Mouse (Mus musculus): ENCODE data around the gene Tm4sf1.

Gene Tm4sf1

DNA sequence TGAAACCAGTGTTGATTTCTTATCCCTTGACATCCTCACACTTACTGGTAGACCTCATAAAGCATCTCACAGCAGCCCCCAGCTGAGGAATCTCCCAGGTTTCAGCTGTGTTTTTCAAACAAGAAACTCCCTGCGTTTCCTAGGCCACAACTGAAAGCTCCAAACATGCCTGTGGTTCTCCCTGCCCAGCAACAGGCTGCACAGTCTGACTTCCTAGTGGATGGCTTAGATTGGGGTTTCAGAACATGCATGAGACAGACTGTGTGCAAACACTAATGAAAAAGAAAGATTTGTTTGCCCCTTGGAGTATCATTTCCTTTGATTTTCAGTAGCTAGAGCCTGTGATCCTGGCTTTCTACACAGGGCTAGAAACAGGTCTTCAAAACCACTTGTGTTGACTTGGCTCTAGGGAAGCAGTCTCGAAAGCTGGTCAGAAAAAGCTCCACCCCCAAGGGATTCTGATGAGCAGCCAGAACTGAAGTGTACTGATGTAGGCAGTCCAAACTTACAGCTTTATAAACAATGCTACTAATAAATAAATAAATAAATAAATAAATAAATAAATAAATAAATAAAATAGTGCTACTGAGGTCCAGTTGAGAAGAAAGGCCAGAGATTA is at the start of gene Tm4sf1:
TSS of gene Tm4sf1 (minus strand) at position 68 of the 619 bp plus-strand sequence.
- DNase-seq (ENCODE audit: low spot score in 2 of 2): no peak

DNA sequence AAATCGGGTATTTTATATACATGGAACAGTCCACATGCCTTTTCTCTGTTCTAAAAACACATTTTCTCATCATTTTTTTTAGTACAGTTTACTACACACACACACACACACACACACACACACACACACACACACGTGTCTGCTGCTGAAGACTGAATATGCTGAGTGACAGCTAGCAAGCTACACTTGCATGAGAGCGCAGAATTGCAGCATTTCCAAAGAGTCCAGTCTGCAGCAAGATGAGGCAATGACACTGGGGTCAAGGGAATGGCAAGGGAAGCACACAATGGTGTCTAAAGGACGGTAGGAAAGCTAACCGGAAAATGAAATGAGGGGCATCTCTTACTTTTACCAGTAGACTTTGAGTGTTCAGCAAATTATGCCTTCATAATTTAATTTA is 43.0 kb upstream of the Tm4sf1 start:
- DNase-seq (ENCODE audit: low spot score in 2 of 2): no peak

DNA sequence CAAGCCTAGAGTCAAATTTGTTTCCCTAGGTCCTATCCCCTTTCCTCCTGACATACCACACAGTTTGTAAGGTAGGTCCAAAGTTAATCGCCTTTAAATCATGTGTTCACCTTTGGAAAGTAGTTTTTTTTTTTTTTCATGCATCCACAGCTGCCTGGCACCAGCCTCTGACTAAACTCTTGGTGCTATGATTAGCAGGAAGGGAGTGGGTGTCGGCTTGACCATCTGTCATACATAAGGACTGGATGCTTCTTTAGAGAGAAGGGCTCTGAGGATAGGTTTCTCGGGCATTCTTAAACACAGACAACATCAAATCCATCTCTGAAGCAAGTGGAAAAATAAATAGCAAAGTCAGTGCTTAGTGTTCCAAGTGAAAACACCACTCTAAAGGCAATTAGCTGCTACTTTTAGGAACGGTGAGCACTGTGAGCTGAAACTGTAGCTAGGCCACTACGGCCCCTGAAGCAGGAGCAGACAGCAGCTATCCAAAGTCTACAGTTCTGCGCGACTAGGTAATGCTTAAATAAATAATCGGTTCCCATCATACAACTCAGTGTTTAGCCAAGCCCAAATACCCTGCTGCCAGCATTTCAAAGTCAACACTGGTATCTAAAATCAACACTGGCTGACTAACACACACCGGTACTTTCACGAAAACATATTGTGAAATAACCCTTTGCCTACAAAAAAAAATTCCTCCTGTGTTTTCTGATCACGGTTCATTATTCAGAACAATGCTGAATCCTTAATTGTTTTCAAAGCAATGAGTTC is 42.2 kb upstream of the Tm4sf1 start:
- DNase-seq (ENCODE audit: low spot score in 2 of 2): no peak

DNA sequence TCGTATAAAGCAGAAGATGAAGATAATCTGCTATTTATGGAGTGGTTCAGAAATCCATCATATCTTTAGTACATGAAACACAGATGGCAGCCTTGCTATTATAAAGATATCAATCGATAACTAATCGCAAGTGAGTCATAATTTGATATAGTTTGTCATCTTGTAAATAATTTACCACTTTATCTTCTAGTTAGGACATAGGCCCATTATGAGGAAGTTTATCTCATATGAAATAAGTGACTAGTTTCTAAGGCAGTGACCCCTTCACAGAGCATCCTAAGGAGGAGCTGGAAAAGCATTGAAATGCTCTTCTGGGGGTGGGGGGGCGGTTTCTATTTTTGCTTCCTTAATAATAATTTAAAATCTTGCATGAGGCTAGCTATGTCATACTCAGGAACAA is 41.2 kb upstream of the Tm4sf1 start:
- no peak for DNase-seq (ENCODE audit: low spot score in 2 of 2)

DNA sequence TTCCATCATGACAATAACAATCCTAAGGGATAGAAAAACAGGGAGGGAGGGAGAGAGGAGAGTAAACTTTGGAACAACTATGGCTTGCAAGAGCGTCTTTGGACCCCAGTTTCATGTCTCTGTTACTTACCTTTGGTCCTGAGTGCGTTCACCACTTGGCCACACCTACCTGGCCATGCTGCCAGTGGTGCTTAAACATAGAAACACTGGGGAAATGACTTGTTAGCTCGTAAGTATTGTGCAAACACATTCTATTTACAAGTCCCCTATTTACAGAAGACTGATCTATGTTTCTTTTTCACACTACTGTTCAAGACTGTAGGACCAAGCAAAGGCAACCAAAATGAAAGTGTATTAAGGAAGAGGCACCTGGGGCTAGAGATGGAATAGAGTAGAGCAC is 39.5 kb upstream of the Tm4sf1 start:
- no peak for DNase-seq (ENCODE audit: low spot score in 2 of 2)

DNA sequence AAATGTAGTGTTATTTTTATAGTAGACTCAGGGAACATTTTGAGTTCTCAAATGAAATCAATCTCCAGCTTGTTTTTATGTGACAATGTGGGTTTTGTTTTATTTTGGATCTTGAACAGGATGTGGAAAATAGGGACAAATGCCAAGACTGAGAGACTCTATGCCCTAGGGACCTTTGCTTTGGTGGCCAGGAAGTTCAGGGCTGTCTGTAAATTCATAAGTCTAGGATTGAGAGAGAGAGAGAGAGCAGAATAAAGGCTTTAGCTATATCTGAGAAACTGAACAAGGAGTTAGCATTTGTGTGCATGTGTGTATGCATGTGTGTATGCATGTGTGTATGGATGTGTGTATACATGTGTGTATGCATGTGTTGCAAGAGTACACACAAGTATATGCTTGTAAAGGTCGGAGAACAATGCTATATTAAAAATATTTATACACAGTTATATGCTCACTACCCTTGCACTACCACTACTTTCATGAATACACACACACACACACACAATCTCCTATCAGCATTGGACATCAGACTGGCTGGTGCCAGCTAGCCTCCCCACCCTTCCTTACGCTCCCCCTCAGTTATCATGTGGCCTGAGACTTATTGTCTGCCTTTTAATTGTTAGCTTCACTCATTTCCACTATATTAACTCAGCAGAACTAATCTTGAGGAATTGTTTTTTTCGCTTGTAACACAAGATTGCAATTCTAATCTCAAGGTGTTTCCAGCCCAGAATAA is 33.5 kb upstream of the Tm4sf1 start:
- DNase-seq (ENCODE audit: low spot score in 2 of 2): no peak

DNA sequence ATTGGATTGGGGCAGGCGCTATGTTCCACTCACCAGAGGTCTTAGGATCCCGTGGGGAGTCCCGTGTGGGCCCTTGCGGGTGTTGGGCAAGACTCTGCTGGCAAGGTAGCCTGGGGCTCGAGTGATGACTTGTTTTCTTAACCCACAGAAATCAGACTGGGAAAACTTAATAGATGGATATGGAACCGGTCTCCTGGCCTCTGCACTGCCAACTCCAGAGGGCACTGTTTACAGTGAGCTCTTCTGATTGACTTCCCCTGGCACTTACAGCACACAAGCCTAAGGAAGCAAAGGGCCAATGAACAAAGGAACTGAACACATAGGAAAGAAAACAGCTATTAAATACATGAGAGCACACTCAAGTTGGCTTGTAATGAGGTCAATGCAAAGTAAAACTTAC is 26.2 kb upstream of the Tm4sf1 start:
- DNase-seq (ENCODE audit: low spot score in 2 of 2): no peak

DNA sequence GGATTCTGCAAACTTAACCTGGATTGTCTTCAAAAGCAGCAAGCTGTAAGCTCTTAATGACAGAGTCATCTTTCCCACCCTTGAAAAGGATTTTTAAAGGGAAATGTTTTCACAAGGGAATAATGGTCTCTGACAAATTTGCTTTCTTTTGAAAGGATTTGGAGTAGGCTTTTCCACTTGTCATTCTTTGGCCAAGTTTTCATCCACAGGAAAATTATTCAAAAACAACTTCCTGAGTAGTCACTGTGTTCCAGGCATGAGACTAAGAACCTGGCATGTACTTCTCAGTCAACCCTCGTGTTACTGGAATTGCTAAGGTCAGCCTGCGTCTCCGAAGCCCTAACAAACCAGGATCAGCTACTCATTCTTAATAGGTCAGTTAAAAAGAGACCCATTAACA is 5.3 kb upstream of the Tm4sf1 start:
- no peak for DNase-seq (ENCODE audit: low spot score in 2 of 2)

DNA sequence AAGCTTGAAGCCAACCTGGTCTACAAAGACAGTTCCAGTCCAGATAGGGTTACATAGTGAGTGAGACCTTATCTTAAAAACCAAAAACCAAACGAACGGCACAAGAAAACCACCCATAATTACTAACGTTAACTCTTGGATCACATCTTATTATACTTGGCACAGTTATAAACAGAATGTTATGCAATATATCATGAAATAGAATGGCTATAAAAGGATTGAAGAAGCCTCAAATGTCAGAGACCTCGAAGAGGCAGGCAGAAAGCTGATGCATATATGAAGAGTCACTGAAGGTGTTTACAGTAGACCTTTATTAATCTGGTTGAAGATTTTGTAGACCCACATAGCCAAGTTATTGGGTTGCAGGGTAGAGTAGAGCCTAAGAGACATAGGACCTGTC is 3.8 kb upstream of the Tm4sf1 start:
- DNase-seq (ENCODE audit: low spot score in 2 of 2): no peak

DNA sequence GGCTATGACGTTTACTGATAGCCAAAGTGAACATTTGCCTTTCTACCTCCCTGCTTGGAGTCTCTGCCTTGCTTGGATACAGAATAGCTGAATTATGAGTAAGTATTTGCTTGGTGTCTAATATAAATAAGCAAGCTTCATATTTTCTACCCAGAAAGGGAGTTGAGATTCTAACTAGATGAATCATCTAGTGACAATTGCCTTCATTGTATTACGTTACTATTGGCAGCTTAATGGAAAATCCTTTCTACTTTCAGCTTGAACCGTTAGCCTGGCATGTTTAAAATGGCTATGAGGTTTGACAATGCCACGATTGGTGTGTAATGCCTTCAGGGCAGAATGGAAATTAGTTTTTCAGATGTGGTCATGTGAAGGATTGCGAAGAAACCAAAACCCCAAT is 2.7 kb upstream of the Tm4sf1 start:
- no peak for DNase-seq (ENCODE audit: low spot score in 2 of 2)

DNA sequence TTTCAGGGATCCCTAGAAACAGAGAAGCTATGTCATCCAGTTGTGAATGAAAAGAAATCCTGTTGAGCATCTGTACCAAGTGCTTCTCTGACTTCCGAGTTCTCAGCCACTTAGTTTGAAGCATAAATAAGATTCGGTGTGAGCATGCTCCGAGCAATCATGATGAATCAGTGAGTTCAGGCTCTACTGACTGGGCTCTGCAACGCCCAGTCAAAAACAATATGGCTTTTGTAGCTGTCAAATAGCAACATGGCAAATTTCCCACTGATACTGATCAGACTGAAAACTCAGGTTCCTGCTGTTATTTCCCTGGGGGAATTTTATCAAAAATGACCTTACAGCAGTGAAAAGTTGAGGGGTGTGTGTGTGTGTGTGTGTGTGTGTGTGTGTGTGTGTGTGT is 2.3 kb upstream of the Tm4sf1 start:
- no peak for DNase-seq (ENCODE audit: low spot score in 2 of 2)

DNA sequence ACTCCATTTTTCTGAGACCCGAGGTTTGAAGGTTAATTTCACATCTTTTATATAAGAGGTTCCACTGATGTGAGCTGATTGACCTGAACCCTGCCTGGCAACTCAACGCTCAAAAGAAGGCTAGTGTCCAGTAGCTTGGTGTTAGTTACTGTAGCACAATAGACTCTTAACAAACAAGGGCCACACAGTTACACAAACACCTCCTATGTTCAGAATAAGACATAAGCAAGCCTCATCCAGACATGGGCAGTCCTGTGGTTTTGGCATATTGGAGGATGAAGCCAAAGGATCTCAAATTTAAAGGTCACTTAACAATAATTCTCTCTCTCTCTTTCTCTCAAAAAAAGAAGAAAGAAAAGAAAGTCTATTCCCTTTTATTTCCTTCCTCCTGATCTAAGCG is 1.7 kb upstream of the Tm4sf1 start:
- DNase-seq (ENCODE audit: low spot score in 2 of 2): no peak

DNA sequence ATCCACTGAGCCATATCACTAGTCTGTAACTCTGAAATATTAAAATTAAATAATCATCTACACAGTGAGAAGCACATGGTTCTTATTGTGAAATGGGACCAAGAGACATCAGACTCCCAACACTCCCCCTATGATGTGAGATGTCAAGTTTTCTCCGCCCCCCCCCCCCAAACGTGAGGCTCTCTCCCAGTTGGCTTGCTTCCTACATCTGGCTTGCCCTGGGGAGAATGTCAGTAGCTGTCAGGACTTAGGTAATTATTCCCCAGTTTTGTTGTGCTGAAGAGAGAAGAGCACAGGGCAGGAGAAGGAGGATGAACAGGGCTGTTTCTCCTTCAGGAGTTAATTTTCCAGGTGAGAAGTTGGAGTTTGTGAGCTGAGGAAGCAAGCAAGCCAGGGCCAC is 1.1 kb upstream of the Tm4sf1 start:
- DNase-seq (ENCODE audit: low spot score in 2 of 2): no peak

DNA sequence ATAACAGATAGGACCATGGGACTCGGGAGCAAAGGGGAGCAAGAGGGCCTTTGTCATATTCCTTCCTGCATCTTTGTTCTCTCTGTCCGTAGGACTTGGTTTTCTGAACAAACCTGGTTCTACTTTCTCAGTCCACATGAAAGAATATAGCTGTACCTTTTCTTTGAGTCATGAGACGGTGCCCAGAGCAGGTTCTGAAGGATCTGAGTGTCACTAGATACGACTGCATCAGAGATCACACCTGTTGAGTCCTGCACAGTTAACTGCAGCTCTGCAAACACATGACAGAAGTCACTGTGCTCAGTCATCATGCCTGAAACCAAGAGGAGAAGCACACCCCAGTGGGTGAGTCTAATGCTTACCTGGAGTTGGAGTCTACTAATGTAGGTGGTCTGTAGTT is 422 bp downstream of the Tm4sf1 start:
- no peak for DNase-seq (ENCODE audit: low spot score in 2 of 2)

DNA sequence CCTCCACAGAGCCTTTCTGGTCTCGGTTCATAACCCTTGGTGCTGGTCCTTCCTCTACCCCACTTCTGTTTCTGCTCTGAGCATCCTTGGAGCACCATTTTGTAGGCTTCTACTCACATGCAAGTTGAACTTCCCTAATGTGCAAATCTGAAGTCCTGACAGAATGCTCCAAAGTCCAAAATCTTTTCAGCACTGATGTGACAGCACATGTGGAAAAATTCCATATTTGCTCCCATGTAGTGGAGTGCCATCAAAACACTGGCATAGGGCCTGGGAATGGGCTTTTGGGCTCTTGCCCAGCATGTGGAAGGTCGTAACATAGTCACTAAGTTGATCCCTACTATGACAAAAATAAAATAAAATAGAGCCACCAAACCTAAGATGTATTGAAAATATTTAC is 3.8 kb downstream of the Tm4sf1 start:
- no peak for DNase-seq (ENCODE audit: low spot score in 2 of 2)

DNA sequence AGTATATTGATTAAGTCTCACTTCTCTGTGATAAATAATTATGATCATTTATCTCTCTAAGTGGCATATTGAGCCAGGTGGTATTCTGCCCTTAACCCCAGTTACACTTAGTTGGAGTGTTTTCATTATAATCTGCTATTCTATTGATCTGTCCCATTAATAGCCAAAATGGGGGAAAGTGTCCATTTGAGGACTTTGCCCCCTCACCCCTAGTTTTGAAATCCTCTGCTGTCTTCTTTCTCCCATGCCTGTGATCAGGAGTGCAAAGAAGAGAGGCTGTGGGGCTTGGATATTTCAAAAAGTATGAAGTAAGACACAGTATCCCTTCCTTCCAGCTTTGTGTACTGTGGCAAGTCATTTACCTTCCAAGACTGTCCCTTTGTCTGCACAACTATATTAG is 5.2 kb downstream of the Tm4sf1 start:
- no peak for DNase-seq (ENCODE audit: low spot score in 2 of 2)

DNA sequence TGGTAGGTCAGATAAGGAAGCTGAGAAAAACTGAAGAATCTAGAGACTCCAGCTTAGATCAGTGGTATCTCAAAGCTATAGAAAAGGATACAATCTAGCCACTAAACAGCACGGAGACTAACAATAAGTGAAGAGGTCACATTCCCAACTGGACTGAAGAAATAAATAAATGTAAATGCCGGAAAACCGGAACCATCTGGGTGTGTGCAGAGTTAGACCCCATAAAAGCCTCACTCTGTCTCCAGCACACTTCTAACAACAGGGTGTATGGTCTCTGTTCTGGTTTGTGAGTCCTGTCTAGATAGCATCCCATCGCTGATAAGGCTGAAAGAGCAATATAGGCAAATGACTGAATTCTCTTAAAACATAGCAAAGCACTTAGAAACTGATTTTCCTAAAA is 6.2 kb downstream of the Tm4sf1 start:
- no peak for DNase-seq (ENCODE audit: low spot score in 2 of 2)

DNA sequence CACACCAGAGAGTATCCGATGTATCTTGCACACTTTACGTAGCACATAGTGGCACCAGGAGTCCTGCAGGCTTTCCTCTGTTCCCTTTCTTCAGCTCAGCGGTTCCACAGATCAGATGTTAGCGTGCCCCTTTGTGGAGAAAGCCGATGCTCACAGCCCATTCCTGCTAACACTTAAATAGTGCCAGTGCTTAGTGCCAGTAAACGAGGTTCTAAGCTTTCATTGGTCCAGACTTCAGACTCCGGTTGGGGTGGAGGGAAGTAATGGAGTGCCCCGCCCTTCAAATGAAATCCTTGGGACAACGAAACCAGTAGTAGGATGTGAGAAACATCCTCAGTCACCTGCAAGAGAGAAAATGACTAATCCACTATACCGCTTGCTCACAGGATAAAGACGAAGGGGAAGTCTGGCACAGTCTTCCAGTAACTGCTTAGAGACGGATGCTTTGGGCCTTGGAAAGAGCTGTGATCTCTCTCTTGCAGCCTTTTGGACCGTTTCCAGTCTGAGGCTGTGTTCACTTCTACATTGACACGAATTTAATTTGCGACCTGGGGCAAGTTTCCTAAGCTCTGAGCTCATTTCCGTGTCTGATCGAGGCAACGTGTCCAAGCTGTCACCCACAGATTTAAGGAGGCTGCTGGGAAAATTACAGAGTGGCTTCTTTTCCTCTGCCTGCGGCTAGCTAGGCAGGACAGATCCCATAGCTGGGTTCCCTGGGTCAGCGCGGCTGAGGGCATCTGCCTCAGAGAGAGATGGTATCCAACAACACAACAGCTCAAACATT is 6.9 kb downstream of the Tm4sf1 start:
- DNase-seq (ENCODE audit: low spot score in 2 of 2): no peak

DNA sequence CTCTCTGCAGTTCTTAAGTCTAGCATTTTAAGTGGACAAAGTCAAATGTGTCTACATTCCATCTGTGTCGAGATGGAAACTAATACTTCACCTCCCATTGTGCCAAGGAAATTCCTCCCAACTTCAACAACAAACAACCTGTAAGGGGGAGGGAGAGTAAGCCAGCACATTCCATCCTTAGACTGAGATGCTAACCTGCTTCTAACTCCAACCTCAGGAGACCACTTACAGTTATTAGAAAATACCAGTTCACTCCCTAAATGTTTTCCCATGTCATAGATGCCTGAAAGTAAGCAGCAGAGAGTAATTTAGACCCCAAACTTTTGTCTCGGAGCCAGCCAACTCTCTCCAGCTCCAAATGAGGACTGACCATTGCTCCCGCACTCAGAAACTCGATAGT is 7.9 kb downstream of the Tm4sf1 start:
- no peak for DNase-seq (ENCODE audit: low spot score in 2 of 2)

DNA sequence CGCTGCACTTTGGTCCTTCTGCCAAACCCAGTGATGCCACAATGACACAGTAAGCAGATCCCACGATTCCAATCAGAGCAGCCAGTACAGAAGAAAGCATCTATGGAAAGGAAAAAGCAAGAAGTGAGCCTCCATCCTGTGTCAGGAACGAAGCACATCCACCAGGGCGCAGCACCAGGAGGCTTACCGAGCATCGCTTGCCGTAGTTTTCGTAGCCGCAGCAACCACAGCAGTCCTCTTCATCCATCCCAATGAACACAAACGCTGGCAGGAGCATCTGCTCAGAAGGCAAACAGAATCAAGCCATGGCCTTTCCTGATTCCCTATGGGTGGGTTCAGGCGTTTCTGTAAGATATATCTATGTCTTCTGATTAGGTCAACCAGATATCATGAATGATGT is 9.0 kb downstream of the Tm4sf1 start:
- no peak for DNase-seq (ENCODE audit: low spot score in 2 of 2)

DNA sequence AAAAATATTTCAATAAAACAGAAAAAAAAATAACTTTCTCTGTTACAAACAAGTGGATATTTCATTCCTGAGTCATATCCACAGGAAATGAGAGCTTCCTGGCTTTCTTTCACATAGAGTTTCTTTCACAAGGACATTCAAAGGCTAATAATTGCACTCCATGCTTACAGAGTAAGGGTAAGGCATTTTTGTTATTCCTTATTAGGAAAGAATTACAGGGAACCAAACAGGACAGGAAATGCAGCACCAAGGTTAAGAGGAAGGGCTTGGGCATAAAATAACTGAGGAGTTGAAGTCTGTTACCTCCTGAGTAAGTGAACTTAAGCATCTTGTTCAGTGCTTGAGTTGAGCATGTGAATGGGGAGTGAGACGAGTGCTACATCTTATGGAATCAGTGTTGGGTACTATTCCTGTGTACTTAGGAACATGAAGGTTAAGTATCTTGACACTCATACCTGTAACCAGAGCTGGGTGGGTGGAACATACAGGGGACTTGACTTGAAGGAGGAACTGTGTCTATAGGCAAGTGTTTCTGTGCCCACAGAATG is 12.8 kb downstream of the Tm4sf1 start:
- no peak for DNase-seq (ENCODE audit: low spot score in 2 of 2)

All from spleen, postnatal 14 days (tissue).